Mouse (Mus musculus) liver, embryonic 18 days (tissue): ENCODE data around the gene Nploc4. TPM values are rescaled to one million over a fixed set of nuclear protein-coding genes. Genes with fewer than 3 reads are reported as not detected.

Experiments
- polyA plus RNA-seq: library from polyadenylated mRNA; depleted of rRNA; stranded (reverse); fragments of >200 nt; gene quantifications from 2 replicates; pipeline ENCODE4 v1.2.3, GENCODE M21; 2012; rRNA removed

Nploc4 gene
- polyA plus RNA-seq = 17.2 and 19.2 TPM in 2 replicates

DNA sequence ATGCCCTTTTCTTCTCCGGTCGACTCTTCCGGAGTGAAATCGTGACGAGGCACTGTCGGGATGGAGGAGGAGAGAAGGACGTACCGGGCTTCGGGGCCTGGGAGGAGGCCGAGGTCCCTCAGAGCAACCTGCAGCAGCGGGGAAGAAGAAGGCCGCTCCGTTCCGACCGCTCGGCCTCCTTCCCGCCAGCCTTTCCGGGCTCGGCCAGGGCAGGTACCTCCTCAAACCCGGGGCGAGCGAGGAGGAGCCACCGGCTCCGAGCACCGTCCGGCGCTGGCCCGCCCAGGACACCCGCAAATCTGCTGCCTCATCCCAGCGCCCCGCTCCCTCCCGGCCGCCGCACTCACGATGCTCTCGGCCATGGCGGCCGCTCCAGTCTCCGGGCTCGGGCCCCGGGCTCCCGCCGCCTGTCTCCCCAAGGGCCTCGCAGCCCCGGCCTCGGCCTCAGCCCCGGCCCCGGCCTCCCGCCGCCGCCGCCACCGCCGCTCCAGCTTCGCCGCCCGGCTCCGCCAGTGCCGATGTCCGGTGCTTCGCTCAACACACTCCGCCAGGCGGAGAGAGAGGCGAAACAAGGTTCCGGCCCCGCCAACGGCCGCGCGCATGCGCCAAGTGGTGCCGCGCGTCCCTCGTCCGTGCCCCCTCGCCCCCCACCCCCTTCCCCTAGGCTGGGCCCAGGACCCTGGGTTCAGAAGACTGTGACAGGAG, at the start of gene Nploc4:
Gene Nploc4, minus strand, starts transcription at position 557 of the 705 bp plus-strand sequence.

GRCm38 (mm10) chr11:120484265-120484981, 46.9 kb upstream of the Nploc4 start, which contains the start of gene Mrpl12:
Gene Mrpl12, plus strand, starts transcription at chr11:120484613.

DNA sequence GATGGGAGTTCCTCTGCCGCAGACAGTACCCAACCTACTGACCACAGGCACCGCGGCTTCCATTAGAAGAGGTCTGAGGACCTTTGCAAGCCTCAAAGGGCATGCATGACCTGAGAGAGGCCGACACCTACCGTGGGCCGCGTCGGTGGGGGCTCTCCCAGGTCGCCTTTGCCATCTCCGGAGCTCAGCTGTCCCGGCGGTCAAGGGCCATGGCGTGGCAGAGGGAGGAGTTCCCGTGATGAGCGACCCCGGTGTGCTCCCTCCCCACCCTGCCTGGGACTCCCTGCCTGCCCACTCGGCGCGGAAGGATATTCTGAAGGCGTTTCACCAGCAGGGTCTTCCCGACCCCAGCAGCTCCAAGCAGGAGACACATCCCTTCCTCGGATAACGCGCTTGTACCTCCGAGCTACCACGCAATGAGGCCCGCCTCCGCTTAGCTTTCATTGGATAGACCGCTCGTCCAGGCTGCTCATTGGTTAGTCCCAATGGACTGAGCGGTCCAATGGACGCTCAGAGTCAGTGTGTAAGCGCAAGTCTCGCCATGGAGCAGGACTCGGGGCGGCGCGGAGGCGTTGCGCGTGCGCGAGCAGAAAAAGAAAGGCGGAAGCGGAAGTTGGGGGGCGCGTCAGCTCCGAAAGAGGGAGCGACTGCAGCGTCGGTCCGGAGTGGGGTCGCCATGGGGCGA, 29.7 kb upstream of the Nploc4 start, which contains the start of gene Arl16:
Gene Arl16, minus strand, starts transcription at position 557 of the 685 bp plus-strand sequence.

DNA sequence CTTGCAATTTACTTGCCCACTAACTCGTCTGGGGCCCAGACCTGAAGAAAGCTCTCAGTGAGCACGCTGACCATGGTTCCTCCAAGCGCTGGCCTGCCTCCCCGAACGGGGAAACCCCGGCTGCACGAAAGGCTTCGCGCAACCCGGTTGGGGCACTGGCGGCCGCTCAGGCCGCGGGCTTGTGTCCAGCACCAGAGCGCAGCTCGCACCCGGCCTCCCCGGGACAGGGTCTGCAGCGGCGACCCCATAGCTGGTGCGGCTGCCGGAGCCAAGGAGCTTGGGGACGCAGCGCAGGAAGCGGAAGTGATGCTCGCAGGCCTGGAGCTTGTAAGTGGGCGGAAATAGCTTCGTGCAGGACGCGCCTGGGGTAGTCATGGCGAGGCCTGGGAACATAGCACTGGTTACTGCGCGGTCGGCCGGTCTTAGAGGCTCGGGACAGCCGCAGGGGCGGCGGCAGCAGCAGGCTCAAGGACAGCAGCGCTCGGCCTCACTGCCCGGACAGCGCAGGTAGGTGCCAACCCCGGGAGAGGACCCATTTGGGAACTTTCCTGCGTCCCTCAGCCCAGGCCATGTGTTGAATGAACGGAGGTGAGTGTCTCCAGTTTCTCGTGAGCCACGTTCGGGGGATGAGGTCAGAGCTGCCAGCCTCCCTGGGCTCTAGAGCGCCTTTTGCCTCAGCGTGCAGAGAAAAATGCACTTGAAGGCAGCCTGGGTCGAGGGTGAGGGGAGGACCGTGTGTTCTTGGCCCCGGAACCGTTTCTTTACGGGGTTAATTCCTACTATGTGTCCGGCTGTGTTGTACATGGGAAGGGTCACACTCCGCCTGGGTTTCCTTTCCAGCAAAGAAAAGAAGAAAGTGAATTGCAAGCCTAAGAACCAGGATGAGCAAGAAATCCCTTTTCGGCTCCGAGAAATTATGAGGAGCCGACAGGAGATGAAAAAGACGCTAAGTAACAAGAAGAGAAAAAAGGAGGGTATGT, 20.6 kb upstream of the Nploc4 start, which contains the start of the genes Oxld1 and Ccdc137:
Gene Oxld1, minus strand, starts transcription at position 297 of the 980 bp plus-strand sequence.
Gene Ccdc137, plus strand, starts transcription at position 344 of the 980 bp plus-strand sequence.

GRCm38 (mm10) chr11:120453306-120453705, 15.8 kb upstream of the Nploc4 start, which contains the start of gene Pde6g:
Gene Pde6g, minus strand, starts transcription at chr11:120453500.

DNA sequence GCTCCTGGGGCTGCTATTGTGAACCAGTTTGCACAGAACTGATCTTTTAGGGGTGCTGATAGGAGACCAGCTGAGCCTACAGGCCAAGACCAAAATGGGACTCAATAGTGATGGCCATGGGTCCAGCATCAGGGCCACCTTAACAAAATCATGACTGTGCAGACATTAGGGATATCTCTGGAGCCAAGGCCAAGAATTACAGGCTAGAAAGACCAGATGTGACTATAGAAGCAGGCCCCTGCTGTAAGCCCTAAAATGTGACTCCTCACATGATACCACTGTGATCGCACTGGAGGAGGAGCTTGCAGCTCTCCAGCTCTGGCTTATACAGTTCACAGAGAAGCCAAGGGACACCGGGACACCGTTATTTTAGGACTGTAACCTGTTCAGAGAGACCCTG, 4.8 kb upstream of the Nploc4 start, which contains the start of gene Tspan10:
Gene Tspan10, plus strand, starts transcription at position 301 of the 400 bp plus-strand sequence.

GRCm38 (mm10) chr11:120378611-120379540, 58.6 kb downstream of the Nploc4 start, which contains the start of gene Faap100:
Gene Faap100, minus strand, starts transcription at chr11:120378764.

DNA sequence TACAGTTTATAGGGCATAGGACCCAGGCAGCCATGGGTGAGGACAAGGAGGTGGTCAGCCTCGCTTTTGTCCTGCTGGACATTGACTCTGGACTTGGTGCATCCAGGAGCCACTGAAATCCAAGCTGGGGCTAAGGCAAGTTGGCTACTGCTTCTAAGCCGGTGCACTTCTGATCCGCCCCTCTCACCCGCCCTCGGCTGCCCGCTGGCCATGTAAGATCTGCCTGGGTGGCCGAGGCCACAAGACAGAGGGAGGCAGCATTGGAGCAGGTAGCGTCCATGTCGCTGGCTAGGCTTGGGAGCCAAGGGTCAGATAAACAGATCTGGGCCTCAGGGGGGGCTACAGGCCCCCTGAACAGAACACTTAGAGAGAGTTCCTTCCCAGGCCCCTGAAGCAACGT, 76.2 kb downstream of the Nploc4 start, which contains the start of gene Fscn2:
Gene Fscn2, plus strand, starts transcription at position 240 of the 400 bp plus-strand sequence.

GRCm38 (mm10) chr11:120347791-120348683, 89.5 kb downstream of the Nploc4 start, which contains the start of gene Actg1:
Gene Actg1, minus strand, starts transcription at chr11:120348542.

Other genes with a start within 250 kb of the Nploc4 start
- 0.88 and 1.3 TPM in 2 replicates for gene Bahcc1, start 204.8 kb downstream of the Nploc4 start, polyA plus RNA-seq
- gene Actg1, start 89.2 kb downstream of the Nploc4 start, polyA plus RNA-seq = 247 and 252 TPM in 2 replicates
- gene Fscn2, start 76.2 kb downstream of the Nploc4 start, polyA plus RNA-seq = not detected in 2 replicates
- gene Faap100, start 58.9 kb downstream of the Nploc4 start, polyA plus RNA-seq = 5.6 and 6.2 TPM in 2 replicates
- not detected in 2 replicates for gene Tspan10, start 4.9 kb upstream of the Nploc4 start, polyA plus RNA-seq
- gene Pde6g, start 15.8 kb upstream of the Nploc4 start, polyA plus RNA-seq = 0.20 and 0.23 TPM in 2 replicates
- gene Oxld1, start 20.4 kb upstream of the Nploc4 start, polyA plus RNA-seq = 10.7 and 12.5 TPM in 2 replicates
- gene Ccdc137, start 20.4 kb upstream of the Nploc4 start, polyA plus RNA-seq = 10.3 and 12.0 TPM in 2 replicates
- 11.1 and 11.7 TPM in 2 replicates for gene Arl16, start 29.9 kb upstream of the Nploc4 start, polyA plus RNA-seq
- 72.1 and 77.6 TPM in 2 replicates for gene Mrpl12, start 46.9 kb upstream of the Nploc4 start, polyA plus RNA-seq
- 30.6 and 30.7 TPM in 2 replicates for gene Slc25a10, start 54.1 kb upstream of the Nploc4 start, polyA plus RNA-seq
- 49.1 and 58.0 TPM in 2 replicates for gene Gcgr, start 93.0 kb upstream of the Nploc4 start, polyA plus RNA-seq
- 41.8 and 45.5 TPM in 2 replicates for gene Mcrip1, start 112.0 kb upstream of the Nploc4 start, polyA plus RNA-seq
- gene Ppp1r27, start 113.4 kb upstream of the Nploc4 start, polyA plus RNA-seq = not detected in 2 replicates
- 432 and 494 TPM in 2 replicates for gene P4hb, start 135.5 kb upstream of the Nploc4 start, polyA plus RNA-seq
- 142 and 152 TPM in 2 replicates for gene Arhgdia, start 143.9 kb upstream of the Nploc4 start, polyA plus RNA-seq
- 49.6 and 60.6 TPM in 2 replicates for gene Alyref, start 160.7 kb upstream of the Nploc4 start, polyA plus RNA-seq
- gene Anapc11, start 160.7 kb upstream of the Nploc4 start, polyA plus RNA-seq = 34.4 and 36.3 TPM in 2 replicates
- 4.7 TPM in 2 replicates for gene Npb, start 170.8 kb upstream of the Nploc4 start, polyA plus RNA-seq
- 389 and 419 TPM in 2 replicates for gene Pcyt2, start 180.2 kb upstream of the Nploc4 start, polyA plus RNA-seq
- 30.4 and 32.8 TPM in 2 replicates for gene Sirt7, start 187.5 kb upstream of the Nploc4 start, polyA plus RNA-seq
- 28.0 and 31.0 TPM in 2 replicates for gene Mafg, start 195.9 kb upstream of the Nploc4 start, polyA plus RNA-seq
- gene Pycr1, start 206.1 kb upstream of the Nploc4 start, polyA plus RNA-seq = 6.9 and 7.8 TPM in 2 replicates
- 0.19 and 0.43 TPM in 2 replicates for gene Myadml2, start 210.4 kb upstream of the Nploc4 start, polyA plus RNA-seq
- 0.25 and 0.26 TPM in 2 replicates for gene Notum, start 223.5 kb upstream of the Nploc4 start, polyA plus RNA-seq
- gene Aspscr1, start 235.3 kb upstream of the Nploc4 start, polyA plus RNA-seq = 23.8 and 25.4 TPM in 2 replicates